Mouse (Mus musculus): ENCODE data around the gene Noxo1.
"Not testable (repeated sequence)": the region's sequence is repeated elsewhere in the genome, so short reads cannot be mapped to it uniquely, and the experiment has no call there.

Noxo1 gene

DNA sequence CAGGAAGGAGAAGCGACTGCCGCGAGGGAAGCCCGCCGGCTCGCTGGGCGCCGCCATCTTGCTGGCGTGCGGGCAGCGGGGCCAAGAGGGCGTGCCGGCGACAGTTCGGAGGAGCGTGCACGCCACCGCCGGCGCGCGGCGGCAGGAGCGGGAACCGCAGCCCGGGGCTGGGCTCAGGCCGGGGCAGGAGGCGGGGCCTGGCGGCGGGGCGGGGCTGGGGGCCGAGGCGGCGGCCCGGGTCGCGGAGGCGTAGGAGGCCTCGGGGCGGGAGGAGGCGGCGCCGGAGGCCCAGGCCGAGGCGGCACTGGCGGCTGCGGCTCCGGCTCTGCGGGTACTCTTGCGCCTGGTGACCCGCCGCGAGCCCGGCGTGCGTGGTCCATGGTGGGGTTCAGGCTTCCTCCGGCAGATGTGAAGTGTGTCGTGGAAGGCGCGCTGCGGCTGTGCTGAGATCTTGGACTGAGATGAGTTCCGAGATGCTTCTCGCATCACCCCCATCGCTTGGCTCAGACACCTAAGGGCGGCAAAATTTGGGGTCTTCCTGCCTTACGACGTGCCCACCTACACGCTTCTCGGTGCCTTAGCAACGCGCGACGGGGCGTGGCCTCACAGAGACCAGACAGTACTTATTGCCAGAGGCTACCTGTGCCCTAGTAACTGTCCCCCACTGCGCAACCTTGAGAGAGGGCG lies at the start of gene Noxo1, which contains the start of gene Gfer:
Gene Noxo1, plus strand, starts transcription at position 224 of the 687 bp plus-strand sequence.
Gene Gfer, minus strand, starts transcription at position 146 of the 687 bp plus-strand sequence.
- in situ Hi-C loops (cut with MboI, MseI), result no loop called here

DNA sequence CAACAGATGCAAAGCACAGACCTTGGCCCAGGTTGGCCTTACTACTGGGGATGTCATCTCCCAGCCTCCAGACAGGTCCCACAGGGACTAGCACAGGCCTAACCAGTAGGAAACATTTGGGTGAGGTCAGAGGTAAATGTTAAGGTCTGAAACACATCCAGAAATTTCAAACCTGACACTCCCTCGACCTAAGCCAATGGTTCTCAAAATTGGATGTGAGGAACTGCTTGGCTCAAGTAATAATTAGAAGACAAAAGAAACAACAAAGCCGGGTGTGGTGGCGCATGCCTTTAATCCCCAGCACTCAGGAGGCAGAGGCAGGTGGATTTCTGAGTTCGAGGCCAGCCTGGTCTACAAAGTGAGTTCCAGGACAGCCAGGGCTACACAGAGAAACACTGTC lies 49.7 kb upstream of the Noxo1 start:
- in situ Hi-C loops (cut with MboI, MseI), result no loop called here

DNA sequence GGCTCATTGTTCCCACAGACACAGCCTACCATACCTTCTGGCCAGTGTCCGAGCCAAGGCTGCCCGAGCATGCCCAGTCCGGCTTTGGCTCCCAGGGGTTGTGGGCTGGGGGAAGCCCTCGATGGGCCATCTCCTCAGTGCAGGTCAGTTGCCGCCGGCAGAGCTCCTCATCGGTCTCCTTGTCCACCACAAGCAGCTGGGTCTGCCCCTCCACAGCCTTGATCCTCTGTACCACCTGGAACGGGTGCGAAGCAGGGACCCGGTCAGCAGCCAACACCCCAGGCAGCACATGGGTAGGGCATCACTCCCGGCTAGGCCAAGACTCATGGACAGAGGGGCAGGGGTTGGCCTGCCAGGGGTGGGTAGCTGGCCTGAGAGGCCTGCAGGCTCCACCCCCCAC lies 48.5 kb upstream of the Noxo1 start:
- in situ Hi-C loops (cut with MboI, MseI), result no loop called here

DNA sequence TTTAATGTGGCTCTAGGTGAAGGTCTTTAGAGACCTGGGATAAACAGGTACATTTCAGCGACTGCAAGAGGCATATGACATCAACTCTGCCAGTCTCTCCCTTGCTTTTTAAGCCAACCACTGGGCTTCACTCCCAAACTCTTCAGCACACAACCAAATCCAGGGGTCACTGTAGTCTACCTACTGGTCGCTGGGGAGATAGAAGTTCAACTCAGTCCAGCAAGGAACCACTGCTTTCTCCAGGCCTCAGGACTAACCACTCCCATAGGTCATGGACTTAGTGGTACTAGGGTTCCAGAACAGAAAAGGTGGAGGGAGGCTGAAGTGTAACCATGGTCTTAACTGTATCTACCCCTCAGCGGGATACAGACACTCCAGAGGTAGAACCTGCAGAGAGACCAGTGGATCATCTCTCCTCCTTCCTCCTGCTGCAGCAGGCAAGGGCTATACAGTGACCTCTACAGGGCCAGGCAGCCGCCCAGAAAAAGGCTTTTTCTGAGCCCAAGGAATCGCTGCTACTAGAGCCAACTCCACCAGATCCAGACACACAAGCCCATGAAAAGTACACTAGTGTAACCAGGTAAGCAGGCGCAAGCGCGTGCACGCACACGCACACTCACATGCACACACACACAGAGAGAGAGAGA lies 47.2 kb upstream of the Noxo1 start:
- in situ Hi-C loops (cut with MboI, MseI), result no loop called here

DNA sequence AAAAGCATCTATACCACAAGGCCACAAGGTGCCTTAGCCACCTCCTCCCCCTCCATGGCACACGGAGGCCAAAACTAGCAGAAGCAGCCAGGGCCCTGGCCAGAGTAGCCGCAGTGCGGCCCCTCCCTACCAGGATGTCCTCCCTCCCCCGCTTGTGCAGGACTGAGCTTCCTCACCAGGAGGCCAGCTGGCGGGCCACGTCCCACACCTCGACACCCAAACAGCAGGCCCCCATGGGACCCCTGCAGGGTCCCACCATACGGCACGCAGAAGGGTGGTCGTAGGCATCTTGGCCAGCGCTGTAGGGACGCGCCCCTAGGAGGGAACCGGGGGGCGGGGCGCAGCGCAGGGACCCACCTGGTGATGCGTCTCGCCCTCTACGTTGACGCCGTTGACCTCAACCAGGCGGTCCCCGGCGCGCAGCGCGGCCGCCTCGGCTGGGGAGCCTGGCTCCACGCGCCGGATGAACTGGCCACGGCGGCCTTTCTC lies 46.4 kb upstream of the Noxo1 start:
- in situ Hi-C loops (cut with MboI, MseI), result no loop called here

DNA sequence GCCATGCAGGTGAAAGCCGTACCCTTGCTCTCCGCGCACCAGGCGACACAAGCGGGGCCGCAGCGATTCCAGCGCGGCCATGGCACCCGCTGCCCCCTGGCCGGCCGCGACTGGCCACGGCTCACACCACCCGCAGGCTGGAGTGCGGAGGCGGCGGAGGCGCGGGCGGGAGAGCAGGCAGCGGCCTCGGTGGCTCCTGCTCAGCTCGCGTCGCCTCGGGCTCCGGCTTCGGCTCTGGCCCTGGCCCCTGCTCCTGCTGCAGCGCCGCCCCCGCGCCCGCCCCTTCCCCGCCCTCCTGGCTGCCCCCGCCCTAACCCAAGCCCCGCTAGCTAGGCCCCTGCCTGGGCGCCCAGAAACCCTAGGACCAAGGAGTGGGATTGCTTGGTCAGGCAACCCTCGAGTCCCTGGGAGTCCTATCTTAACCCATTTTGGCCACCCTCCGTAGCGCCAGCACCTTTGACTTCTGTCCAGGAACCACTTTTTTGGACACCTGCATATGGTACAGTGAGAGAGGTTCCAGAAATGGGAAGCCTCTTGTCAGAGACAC lies 45.9 kb upstream of the Noxo1 start, which contains the start of gene Slc9a3r2:
Gene Slc9a3r2, minus strand, starts transcription at position 258 of the 547 bp plus-strand sequence.
- in situ Hi-C loops (cut with MboI, MseI), result no loop called here

DNA sequence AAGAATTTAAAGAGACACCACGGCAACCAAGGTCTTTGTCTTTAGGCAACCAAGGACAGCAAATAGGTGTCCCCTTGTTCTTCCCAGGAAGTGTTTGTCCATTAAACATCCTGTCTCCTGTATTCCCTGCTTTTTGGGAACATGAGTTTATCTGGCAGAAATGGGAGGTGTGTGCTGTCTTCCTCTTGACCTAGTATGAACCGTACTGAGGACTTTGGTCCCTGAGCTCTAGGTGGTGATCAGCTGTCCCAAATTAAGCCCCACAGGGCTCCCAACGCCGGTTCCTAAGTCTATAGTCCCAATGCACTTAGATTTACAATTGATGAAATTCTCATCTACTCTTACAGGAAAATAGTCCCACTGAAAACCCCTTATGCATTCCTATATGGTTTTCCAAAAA lies 45.3 kb upstream of the Noxo1 start:
- in situ Hi-C loops (cut with MboI, MseI), result no loop called here

DNA sequence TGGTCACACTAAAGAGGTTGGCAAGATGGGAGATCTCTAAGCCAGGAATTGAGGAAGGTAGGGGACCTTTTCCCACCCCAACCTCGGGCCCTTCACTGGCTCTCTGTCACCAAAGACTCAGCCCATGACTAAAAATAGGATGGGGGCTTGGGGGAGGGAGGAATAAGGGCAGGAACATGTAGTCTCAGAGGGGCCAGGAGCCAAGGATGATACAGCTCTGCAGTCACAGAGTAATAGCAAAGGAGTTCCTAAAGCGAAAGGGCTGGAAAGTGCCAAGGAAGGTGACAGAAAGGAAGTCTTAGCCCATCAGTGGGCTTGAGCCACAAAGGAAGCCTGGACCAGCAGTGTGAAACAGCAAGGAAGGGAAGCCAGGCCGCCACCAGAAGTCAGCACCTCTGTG lies 44.2 kb upstream of the Noxo1 start:
- in situ Hi-C loops (cut with MboI, MseI), result no loop called here

DNA sequence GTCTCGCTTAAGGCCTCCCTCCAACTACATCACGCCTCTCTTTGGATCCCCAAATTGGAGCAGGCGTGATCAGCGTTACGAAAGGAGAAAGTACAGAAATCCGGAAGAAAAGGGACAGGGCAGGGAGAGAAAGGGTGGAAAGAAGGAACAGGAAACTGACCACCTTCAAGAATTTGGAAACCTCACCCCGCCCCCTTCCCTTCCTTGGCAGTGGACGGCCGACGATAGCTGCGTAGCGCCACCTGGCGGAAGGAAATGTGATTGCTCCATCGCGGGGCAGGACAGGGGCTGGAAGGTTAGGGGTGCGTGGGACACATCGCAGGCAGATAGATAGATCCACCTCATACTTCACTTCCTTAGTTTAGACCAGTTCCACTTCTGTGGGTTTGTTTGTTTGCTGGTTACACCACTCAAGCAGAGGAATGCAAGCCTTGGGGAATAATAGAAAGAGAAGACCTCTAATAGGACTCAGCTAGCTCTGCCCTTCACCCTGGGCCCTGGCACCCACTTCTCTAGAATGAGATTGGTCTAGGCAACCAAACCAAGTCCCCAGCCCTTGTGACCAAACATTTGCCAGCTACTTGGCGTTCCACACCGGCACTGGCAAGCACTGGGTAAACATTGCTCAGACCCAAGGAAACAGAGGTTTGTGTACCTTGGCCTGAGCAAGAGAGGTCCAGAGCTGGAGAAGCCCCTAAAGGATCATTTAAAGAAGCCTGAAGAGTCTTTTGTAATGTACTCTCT lies 41.9 kb upstream of the Noxo1 start:
- in situ Hi-C loops (cut with MboI, MseI), result no loop called here

DNA sequence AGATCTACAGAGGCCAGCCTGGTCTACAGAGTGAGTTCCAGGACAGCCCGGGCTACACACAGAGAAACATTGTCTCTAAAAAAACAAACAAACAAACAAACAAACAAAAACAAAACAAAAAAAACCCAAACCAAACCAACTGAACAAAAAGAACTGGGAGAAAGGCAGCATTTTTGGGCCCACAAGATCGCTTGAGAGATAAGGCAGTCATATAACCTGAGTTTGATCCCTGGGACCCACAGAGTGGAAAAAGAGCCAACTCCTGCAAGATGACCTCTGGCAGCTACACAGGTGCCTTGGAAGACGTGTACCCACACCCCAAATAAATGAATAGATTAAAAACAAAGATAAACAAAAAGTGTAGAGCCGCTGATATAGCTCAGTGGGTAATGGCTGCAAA lies 41.1 kb upstream of the Noxo1 start:
- in situ Hi-C loops (cut with MboI, MseI), result no loop called here

DNA sequence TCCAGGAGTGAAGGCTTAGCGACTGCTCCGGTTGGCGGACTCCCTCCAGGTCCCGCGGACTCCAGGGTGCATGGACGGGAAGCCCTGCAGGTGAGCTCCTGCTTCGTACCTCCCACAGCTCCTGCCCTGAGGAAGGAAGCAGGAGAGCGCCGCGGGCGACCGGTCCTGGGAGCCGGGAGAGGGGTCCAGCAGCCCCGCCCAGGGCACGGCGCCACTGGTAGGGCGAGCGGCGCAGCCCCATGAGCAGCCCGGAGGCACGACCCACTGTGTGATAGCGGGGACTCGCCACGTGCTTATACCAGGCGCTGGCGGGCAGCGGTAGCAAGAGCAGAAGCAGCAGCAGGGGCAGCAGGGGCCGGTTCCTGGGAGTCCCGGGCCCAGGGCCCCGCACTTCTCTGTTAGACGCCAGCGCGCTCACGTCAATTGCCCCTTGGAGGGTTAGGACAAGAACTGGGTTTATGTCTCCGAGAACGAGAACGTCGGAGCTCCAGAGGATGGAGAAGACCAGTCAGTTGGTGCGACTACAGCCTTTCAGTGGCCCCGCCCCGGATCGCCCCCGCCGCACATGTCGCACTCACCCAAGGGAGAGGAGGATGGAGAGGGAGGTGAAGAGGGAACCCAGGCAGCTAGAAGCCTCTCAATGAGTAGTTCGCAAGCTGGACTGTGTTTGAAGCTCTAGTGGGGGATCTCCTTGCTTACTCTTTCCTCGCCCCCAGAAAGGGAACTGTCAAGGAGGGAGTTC lies 37.8 kb upstream of the Noxo1 start, which contains the start of gene Npw:
Gene Npw, minus strand, starts transcription at position 441 of the 742 bp plus-strand sequence.
- in situ Hi-C loops (cut with MboI, MseI), result no loop called here

DNA sequence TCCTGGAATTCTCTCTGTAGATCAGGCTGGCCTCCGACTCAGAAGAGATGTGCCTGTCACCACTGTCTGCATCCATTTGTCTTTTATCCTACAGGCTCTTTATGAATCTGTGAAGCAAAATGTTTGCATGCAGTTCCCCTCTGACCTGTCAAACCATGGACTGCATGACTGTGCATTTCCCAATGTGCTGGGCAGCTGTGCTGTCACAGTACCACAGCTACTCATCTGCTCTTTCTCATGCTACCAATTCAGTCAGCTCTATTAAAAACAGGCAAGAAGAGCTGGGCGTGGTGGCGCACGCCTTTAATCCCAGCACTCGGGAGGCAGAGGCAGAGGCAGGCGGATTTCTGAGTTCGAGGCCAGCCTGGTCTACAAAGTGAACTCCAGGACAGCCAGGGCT lies 29.0 kb upstream of the Noxo1 start:
- in situ Hi-C loops (cut with MboI, MseI), result not testable (repeated sequence)

DNA sequence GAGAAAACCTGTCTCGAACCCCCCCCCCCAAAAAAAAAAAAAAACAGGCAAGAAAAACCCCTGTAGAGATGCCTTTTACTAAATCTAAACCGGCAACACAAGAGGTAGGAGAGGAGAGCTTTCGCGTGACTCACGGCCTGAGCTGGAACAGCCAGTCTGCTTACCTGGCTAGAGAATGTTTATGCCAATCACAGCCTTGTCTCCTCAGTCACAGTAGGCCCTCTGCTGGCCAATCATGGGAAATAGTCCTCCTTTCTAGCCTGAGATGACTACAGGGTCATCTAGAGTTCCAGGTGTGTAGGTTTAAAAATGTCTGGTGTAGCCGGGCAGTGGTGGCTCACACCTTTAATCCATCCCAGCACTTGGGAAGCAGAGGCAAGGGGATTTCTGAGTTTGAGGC lies 28.6 kb upstream of the Noxo1 start:
- in situ Hi-C loops (cut with MboI, MseI), result no loop called here

DNA sequence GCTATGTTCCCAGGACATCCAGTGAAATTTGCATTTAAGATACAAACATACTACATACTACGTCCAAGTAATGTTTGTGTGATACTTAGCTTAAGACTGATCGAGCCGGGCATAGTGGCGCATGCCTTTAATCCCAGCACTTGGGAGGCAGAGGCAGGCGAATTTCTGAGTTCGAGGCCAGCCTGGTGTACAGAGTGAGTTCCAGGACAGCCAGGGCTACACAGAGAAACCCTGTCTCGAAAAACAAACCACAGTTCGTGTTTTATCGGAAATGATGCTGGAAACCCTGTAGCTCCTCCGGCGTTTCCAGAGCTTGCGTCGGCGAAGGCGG lies 26.9 kb upstream of the Noxo1 start:
- in situ Hi-C loops (cut with MboI, MseI), result not testable (repeated sequence)

DNA sequence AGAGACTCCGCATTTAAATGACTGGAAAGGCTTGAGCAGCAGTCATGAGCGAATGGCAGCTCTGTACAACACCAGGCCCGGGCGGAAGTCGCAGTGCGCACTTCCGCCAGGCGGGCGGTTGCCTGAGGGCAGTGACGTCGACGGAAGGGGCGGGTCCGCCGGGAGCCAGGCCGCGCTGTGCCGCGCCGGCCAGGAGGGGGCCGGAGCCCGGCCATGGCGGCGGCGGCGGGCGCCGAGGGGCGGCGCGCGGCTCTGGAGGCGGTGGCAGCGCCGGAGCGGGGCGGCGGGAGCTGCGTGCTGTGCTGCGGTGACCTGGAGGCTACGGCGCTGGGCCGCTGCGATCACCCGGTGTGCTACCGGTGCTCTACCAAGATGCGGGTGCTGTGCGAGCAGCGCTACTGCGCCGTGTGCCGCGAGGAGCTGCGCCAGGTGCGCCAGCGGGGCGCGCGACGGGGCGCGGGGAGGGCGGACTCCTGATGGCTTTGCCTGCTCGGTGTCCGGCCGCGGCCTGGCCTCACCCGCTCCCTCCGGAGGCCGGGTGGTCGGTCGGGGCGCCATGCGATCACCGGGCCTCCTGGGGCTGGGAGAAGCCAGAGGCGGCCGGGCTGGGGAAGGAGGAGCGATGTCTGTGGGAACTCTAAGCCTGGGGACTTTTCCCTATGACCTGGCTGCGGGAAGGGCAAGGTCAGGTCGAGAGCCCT lies 26.3 kb upstream of the Noxo1 start, which contains the start of gene Zfp598:
Gene Zfp598, plus strand, starts transcription at position 143 of the 701 bp plus-strand sequence.
- in situ Hi-C loops (cut with MboI, MseI), result no loop called here

DNA sequence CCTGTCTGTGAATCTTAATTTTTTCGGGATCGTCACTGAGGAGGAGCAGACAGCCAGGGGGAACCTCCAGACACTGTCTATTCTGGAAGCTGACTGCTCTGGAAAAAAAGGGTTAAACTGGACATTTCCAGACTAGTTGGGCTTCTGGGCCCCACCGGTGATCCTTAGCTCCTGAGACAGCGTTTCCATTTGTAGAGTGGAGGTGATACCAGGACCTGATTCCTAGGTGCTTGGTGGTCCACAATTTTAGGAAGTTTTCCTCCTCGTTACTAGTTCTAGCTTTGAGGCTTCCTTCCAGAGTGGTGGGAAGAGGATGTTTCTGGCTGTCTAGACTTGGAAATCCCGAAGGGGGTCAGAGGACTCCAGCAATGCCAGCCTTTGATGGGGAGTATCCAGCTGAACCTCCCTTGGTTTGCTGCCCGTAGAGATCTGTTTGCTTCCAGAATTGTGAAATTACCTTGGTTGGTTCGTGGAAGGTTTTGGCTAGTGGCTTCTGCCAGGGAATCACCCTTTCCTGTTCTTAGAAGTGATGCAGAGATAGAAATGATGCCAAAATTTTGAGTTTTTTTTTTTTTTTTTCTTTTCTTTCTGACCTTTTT lies 25.7 kb upstream of the Noxo1 start:
- in situ Hi-C loops (cut with MboI, MseI), result no loop called here

DNA sequence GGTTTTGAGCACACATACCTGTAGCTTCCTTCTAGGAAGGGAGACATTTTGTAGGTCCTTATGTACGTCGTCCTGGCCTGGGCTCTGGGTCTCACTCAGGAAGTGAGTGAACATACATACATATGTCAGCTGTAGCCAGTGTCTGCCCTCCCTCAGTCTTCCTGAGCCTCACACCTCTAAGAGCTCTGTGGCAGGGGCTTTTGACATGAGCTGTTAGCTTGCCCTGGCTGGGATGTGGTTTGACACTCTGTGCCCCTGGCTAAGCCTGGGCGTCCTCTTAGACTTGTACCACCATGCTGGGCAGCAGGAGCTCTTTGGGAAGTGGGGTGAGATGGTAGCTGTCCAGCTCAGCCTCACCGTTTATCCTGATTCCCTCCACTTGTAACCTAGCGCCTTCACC lies 24.7 kb upstream of the Noxo1 start:
- in situ Hi-C loops (cut with MboI, MseI), result no loop called here

DNA sequence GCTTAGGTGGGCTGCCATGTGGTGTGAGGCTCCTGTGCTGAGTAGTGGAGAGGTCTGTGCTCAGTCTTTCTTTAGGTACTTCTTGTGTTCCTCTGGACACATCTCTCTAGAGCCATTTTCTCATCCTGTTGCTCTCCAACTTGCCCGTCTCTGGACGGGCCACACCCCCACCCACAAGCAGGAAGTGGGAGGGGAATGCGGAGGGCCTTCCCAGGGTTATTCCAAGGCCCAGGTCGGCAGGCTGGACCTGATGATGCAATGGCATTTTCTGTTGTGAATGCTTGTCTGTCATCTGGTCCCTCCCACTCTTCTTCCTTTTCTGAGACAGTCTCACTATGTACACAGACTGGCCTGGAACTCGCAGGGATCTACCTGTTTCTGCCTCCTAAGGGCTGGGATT lies 23.9 kb upstream of the Noxo1 start:
- in situ Hi-C loops (cut with MboI, MseI), result no loop called here

DNA sequence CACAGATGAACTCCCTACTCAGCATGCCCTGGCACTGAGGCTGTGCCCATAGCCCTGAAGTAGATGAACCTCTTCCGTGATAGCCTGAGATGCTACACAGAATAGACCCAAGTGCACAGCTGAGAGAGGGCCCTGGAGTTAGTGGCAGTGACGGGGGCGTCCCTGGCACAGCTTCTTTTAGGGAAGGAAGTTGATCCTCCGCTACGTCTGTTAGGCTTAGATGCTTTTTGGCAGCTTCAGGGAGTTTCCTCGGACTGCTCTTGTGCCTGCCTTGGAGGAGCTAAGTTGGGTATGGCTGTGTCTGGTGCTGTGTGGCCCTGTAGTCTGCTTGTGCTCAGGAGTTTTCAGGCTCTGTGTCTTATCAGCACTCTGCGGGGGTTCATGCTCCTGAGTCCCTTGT lies 21.8 kb upstream of the Noxo1 start:
- in situ Hi-C loops (cut with MboI, MseI), result no loop called here

DNA sequence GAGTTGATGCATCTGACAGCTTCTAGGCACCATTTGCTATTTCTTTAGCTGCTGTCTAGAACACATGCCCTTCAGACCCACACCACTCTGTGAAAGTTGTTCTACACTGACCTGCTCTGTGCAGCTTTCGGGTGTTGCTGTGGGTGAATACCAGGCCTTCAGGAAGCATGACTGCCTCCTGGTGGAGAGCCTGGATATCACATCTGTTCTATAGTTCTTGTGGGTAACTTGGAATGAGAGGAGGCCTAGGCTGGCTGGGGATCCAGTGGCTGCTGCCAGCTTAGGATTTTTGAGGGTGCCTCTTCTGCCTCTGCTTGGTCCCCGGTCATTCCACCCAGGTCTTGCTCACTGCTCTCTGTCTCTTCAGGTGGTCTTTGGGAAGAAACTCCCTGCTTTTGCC lies 19.8 kb upstream of the Noxo1 start:
- in situ Hi-C loops (cut with MboI, MseI), result no loop called here
